Comparison of ENCODE assay signal across 16 mouse cellular contexts in the genomic region with DNA sequence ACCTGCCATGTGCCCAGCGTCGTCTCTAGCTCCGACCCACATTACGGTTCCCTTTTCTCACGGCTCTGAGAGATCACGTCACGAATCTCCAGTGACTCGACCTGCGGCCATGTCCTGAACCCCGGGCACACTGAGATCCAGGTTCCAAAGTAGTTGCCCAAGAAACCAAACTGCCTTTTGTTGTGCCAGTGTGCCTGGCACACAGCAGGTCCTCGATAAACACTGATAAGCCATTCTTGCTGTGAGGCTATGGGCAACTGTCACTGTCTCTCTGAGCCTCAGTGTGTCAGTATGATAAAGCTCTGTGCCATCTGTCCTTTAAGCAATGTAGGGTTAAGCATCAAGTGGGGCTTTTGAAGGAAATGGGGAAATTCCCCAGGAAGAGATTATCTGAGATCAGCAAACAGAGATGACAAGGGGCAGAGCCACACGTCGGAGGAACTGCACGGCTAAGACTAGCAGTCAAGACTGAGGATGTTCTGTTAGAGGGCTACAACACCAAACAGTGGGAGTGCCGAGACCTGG. TPM values are rescaled to one million over a fixed set of nuclear protein-coding genes. Genes with fewer than 3 reads are reported as not detected.
DNase-seq lines count a peak whose midpoint lies in the region; ATAC-seq and TF ChIP-seq lines count a peak whose summit lies in the region.
"Had no signal": no experiment of that assay in that cellular context is flagged by ENCODE, and none has a peak within 500 bp of the region (broad histone marks: within the 10 kb centered on the region; RNA-seq: fewer than 3 reads in every experiment).

No protein-coding gene starts in this region.

- no peak overlapping the region for H3K4me3 ChIP-seq in heart, embryonic 12.5 days
- H3K4me3 ChIP-seq in heart, adult 2 months: no peak overlapping the region
- no peak overlapping the region for H3K4me3 ChIP-seq in liver, postnatal 0 days (ENCODE audit: low read depth, low read length)
- no peak overlapping the region for H3K4me3 ChIP-seq in neural tube, embryonic 15.5 days (replicated peaks)
- H3K4me3 ChIP-seq: limb, embryonic 15.5 days; midbrain, embryonic 13.5 days had no signal

- H3K27me3 ChIP-seq in heart, embryonic 12.5 days (replicated peaks): no peaks in the 10 kb centered on the region
- no peaks in the 10 kb centered on the region for H3K27me3 ChIP-seq in heart, adult 2 months (ENCODE audit: control insufficient read depth, insufficient read depth, low read length)
- H3K27me3 ChIP-seq in liver, postnatal 0 days (ENCODE audit: insufficient read depth, low read length): no peaks in the 10 kb centered on the region
- H3K27me3 ChIP-seq in neural tube, embryonic 15.5 days (replicated peaks): 0 out of 2 replicates have a peak, but pooled peaks cover 11% of the 10 kb centered on the region
- H3K27me3 ChIP-seq: limb, embryonic 15.5 days had no signal

- H3K27ac ChIP-seq in heart, embryonic 12.5 days (ENCODE audit: poor library complexity, severe bottlenecking): 0 out of 2 replicates have a peak overlapping the region, but pooled peaks have one; percentile 13
- H3K27ac ChIP-seq in heart, adult 2 months: no peak overlapping the region
- H3K27ac ChIP-seq in liver, postnatal 0 days (ENCODE audit: low read depth): 0 out of 2 replicates have a peak overlapping the region, but pooled peaks have one; percentile 29
- H3K27ac ChIP-seq in neural tube, embryonic 15.5 days (replicated peaks): no peak overlapping the region
- H3K27ac ChIP-seq: kidney, postnatal 0 days; limb, embryonic 15.5 days; midbrain, embryonic 13.5 days had no signal

- H3K9me3 ChIP-seq in heart, embryonic 12.5 days (replicated peaks): no peaks in the 10 kb centered on the region
- no peaks in the 10 kb centered on the region for H3K9me3 ChIP-seq in liver, postnatal 0 days (ENCODE audit: low read length)
- no peaks in the 10 kb centered on the region for H3K9me3 ChIP-seq in neural tube, embryonic 15.5 days (replicated peaks)
- H3K9me3 ChIP-seq: limb, embryonic 15.5 days; midbrain, embryonic 13.5 days had no signal

- no peak overlapping the region for H3K4me2 ChIP-seq in heart, embryonic 12.5 days
- H3K4me2 ChIP-seq in liver, postnatal 0 days (ENCODE audit: low read depth, low read length): peak overlapping the region; percentile 69; the same call in 1 of the 2 replicates
- no peak overlapping the region for H3K4me2 ChIP-seq in neural tube, embryonic 15.5 days
- H3K4me2 ChIP-seq: limb, embryonic 15.5 days; midbrain, embryonic 13.5 days had no signal

- DNase-seq in heart, adult 2 months: no peak
- DNase-seq in A20 (ENCODE audit: low read depth, low spot score): peak; percentile 65
- DNase-seq in liver, postnatal 0 days: no peak
- DNase-seq in left cerebral cortex, adult 18-20 months (ENCODE audit: low spot score in 2 of 2): no peak
- DNase-seq in lung, postnatal 14 days: no peak
- DNase-seq: cerebellum, adult 11 months; heart, adult 18-20 months; lung, postnatal 10 days; right cerebral cortex, postnatal 14 days had no signal

- TF ChIP-seq CTCF in heart, adult 2 months (IDR thresholded peaks at IDR 0.05): no peak
- TF ChIP-seq CTCF in liver, postnatal 0 days (IDR thresholded peaks at IDR 0.05; ENCODE audit: low read depth): no peak

- peaks cover 38% of the 10 kb centered on the region for H3K4me1 ChIP-seq in heart, embryonic 12.5 days (replicated peaks)
- H3K4me1 ChIP-seq in heart, adult 2 months (ENCODE audit: control insufficient read depth, insufficient read depth, low read length): peaks cover 8% of the 10 kb centered on the region
- H3K4me1 ChIP-seq in liver, postnatal 0 days (ENCODE audit: insufficient read depth): peaks cover 31% of the 10 kb centered on the region
- no peaks in the 10 kb centered on the region; the same call in 1 of the 2 replicates for H3K4me1 ChIP-seq in neural tube, embryonic 15.5 days
- H3K4me1 ChIP-seq: midbrain, embryonic 13.5 days had no signal

- H3K9ac ChIP-seq in heart, embryonic 12.5 days: no peak overlapping the region
- no peak overlapping the region for H3K9ac ChIP-seq in heart, adult 2 months (ENCODE audit: low read depth, low read length)
- H3K9ac ChIP-seq in liver, postnatal 0 days (replicated peaks): no peak overlapping the region
- H3K9ac ChIP-seq in neural tube, embryonic 15.5 days (replicated peaks): no peak overlapping the region
- H3K9ac ChIP-seq: limb, embryonic 15.5 days; midbrain, embryonic 13.5 days had no signal

- intact Hi-C loops in heart, adult 2 months (cut with DNase I): no loop called here

- WGBS in heart, embryonic 12.5 days: 69% methylated on average over 15 of the region's 15 CpGs
- 72% methylated on average over 15 of the region's 15 CpGs for WGBS in heart, adult 2 months
- WGBS in liver, postnatal 0 days (ENCODE audit: insufficient replicate concordance): 50% methylated on average over 15 of the region's 15 CpGs
- WGBS in neural tube, embryonic 15.5 days: 92% methylated on average over 15 of the region's 15 CpGs

- TF ChIP-seq POLR2A in heart, adult 2 months (IDR thresholded peaks at IDR 0.05; ENCODE audit: insufficient read depth, low read depth, low read length): no peak

- no peak for ATAC-seq in heart, embryonic 12.5 days (ENCODE audit: insufficient number of reproducible peaks, low FRiP score)
- ATAC-seq in activated CD4-positive, CD25-positive, alpha-beta regulatory T cell, adult 4 months: peak; percentile 98
- ATAC-seq in liver, postnatal 0 days: no peak
- ATAC-seq in neural tube, embryonic 15.5 days (ENCODE audit: low FRiP score): no peak
- ATAC-seq: midbrain, embryonic 13.5 days had no signal

- TF ChIP-seq EP300 in heart, adult 2 months (IDR thresholded peaks at IDR 0.05; ENCODE audit: insufficient read depth, low read depth, low read length): no peak
- TF ChIP-seq EP300 in liver, postnatal 0 days (IDR thresholded peaks at IDR 0.05; ENCODE audit: low read depth): no peak

- H3K79me2 ChIP-seq in heart, adult 2 months (replicated peaks; ENCODE audit: control insufficient read depth, insufficient read depth, low read length): no peaks in the 10 kb centered on the region

- H3K36me3 ChIP-seq in heart, embryonic 12.5 days: no peaks in the 10 kb centered on the region
- H3K36me3 ChIP-seq in heart, adult 2 months (ENCODE audit: control insufficient read depth, insufficient read depth, low read length): no peaks in the 10 kb centered on the region
- H3K36me3 ChIP-seq in liver, postnatal 0 days (replicated peaks; ENCODE audit: insufficient read depth, low read length): no peaks in the 10 kb centered on the region; the same call in 1 of the 2 replicates
- no peaks in the 10 kb centered on the region for H3K36me3 ChIP-seq in neural tube, embryonic 15.5 days
- H3K36me3 ChIP-seq: limb, embryonic 15.5 days; midbrain, embryonic 13.5 days had no signal

RNA-seq across cellular contexts. Expression of a gene that starts 4.2 kb away (rescaled TPM):
- 1.9 and 2.0 TPM in 2 replicates for polyA plus RNA-seq in heart, embryonic 12.5 days (2016; fragmentation: Nextera tagmentation; extraction: Ambion mirVana)
- 1 to 10 TPM; 1.7 to 2.6 TPM for total RNA-seq in heart, adult 2 months (2021)
- 2.8 and 5.1 TPM in 2 replicates for polyA plus RNA-seq in heart, adult 2 months (2012; rRNA removed)
- polyA plus RNA-seq in activated CD4-positive, CD25-positive, alpha-beta regulatory T cell, adult 4 months (2017; shearing (Covaris generic)): 1 to 10 TPM; 4.3 to 5.6 TPM
- polyA plus RNA-seq in liver, postnatal 0 days (2015; fragmentation: Nextera tagmentation; extraction: Ambion mirVana): 250 and 259 TPM in 2 replicates
- total RNA-seq in left cerebral cortex, adult 18-20 months (2021): 1 to 10 TPM; 4.6 to 4.8 TPM
- 0.50 and 4.0 TPM in 2 replicates for polyA plus RNA-seq in neural tube, embryonic 15.5 days (2015; fragmentation: Nextera tagmentation; extraction: Ambion mirVana)

RNA-seq across cellular contexts. Expression of a gene that starts 15.9 kb away (rescaled TPM):
- 5.3 and 5.7 TPM in 2 replicates for polyA plus RNA-seq in heart, embryonic 12.5 days (2016; fragmentation: Nextera tagmentation; extraction: Ambion mirVana)
- 10 to 100 TPM; 31.8 to 32.5 TPM for total RNA-seq in heart, adult 2 months (2021)
- polyA plus RNA-seq in heart, adult 2 months (2012; rRNA removed): 39.7 and 41.9 TPM in 2 replicates
- polyA plus RNA-seq in activated CD4-positive, CD25-positive, alpha-beta regulatory T cell, adult 4 months (2017; shearing (Covaris generic)): not detected
- 2.8 and 3.1 TPM in 2 replicates for polyA plus RNA-seq in liver, postnatal 0 days (2015; fragmentation: Nextera tagmentation; extraction: Ambion mirVana)
- 100 to 1,000 TPM; 805 to 862 TPM for total RNA-seq in left cerebral cortex, adult 18-20 months (2021)
- polyA plus RNA-seq in neural tube, embryonic 15.5 days (2015; fragmentation: Nextera tagmentation; extraction: Ambion mirVana): 21.1 and 24.8 TPM in 2 replicates

RNA-seq across cellular contexts. Expression of a gene that starts 34.4 kb away (rescaled TPM):
- polyA plus RNA-seq in heart, embryonic 12.5 days (2016; fragmentation: Nextera tagmentation; extraction: Ambion mirVana): 0.15 and 0.23 TPM in 2 replicates
- 1 to 10 TPM; 1.6 to 2.5 TPM for total RNA-seq in heart, adult 2 months (2021)
- 4.9 and 5.5 TPM in 2 replicates for polyA plus RNA-seq in heart, adult 2 months (2012; rRNA removed)
- polyA plus RNA-seq in activated CD4-positive, CD25-positive, alpha-beta regulatory T cell, adult 4 months (2017; shearing (Covaris generic)): not detected
- 3.4 TPM in 2 replicates for polyA plus RNA-seq in liver, postnatal 0 days (2015; fragmentation: Nextera tagmentation; extraction: Ambion mirVana)
- total RNA-seq in left cerebral cortex, adult 18-20 months (2021): 1 to 10 TPM in 1 of 2 experiments, not detected in 1; 1.2 TPM
- polyA plus RNA-seq in neural tube, embryonic 15.5 days (2015; fragmentation: Nextera tagmentation; extraction: Ambion mirVana): 0.79 and 14.6 TPM in 2 replicates
- total RNA-seq: left cerebral cortex, postnatal 14 days had no signal

RNA-seq across cellular contexts. Expression of a gene that starts 44.8 kb away (rescaled TPM):
- 63.4 and 64.6 TPM in 2 replicates for polyA plus RNA-seq in heart, embryonic 12.5 days (2016; fragmentation: Nextera tagmentation; extraction: Ambion mirVana)
- 10 to 100 TPM; 27.9 to 33.7 TPM for total RNA-seq in heart, adult 2 months (2021)
- polyA plus RNA-seq in heart, adult 2 months (2012; rRNA removed): 49.2 and 64.3 TPM in 2 replicates
- polyA plus RNA-seq in activated CD4-positive, CD25-positive, alpha-beta regulatory T cell, adult 4 months (2017; shearing (Covaris generic)): 100 to 1,000 TPM in 1 of 2 experiments, 10 to 100 TPM in 1; 81.1 to 115 TPM
- polyA plus RNA-seq in liver, postnatal 0 days (2015; fragmentation: Nextera tagmentation; extraction: Ambion mirVana): 7.1 and 8.9 TPM in 2 replicates
- 100 to 1,000 TPM; 105 to 106 TPM for total RNA-seq in left cerebral cortex, adult 18-20 months (2021)
- polyA plus RNA-seq in neural tube, embryonic 15.5 days (2015; fragmentation: Nextera tagmentation; extraction: Ambion mirVana): 174 and 212 TPM in 2 replicates

RNA-seq across cellular contexts. Expression of a gene that starts 51.8 kb away (rescaled TPM):
- polyA plus RNA-seq in heart, embryonic 12.5 days (2016; fragmentation: Nextera tagmentation; extraction: Ambion mirVana): 0.14 TPM in 1 of 2 replicates, not detected in the other
- total RNA-seq in heart, adult 2 months (2021): 1 to 10 TPM; 3.8 to 3.9 TPM
- 5.4 and 6.5 TPM in 2 replicates for polyA plus RNA-seq in heart, adult 2 months (2012; rRNA removed)
- polyA plus RNA-seq in activated CD4-positive, CD25-positive, alpha-beta regulatory T cell, adult 4 months (2017; shearing (Covaris generic)): under 1 TPM in 1 of 2 experiments, not detected in 1; 0.19 TPM
- polyA plus RNA-seq in liver, postnatal 0 days (2015; fragmentation: Nextera tagmentation; extraction: Ambion mirVana): 0.11 TPM in 1 of 2 replicates, not detected in the other
- 10 to 100 TPM; 32.9 to 35.9 TPM for total RNA-seq in left cerebral cortex, adult 18-20 months (2021)
- 1.3 and 1.7 TPM in 2 replicates for polyA plus RNA-seq in neural tube, embryonic 15.5 days (2015; fragmentation: Nextera tagmentation; extraction: Ambion mirVana)

Comparison
In these comparisons a context has a peak if more than half of its experiments do, and no peak if none do; other contexts are left out.
1. H3K27ac ChIP-seq: peak in heart, embryonic 12.5 days (single experiment) and liver, postnatal 0 days (single experiment); none in heart, adult 2 months (single experiment) and neural tube, embryonic 15.5 days (single experiment).
2. RNA of a gene that starts 4.2 kb away (polyA plus RNA-seq): 250 to 259 TPM in liver, postnatal 0 days; 4.3 to 5.6 TPM in activated CD4-positive, CD25-positive, alpha-beta regulatory T cell, adult 4 months, 2.8 to 5.1 TPM in heart, adult 2 months, 1.9 to 2.0 TPM in heart, embryonic 12.5 days and 0.50 to 4.0 TPM in neural tube, embryonic 15.5 days; every median in the first group is over 10 times any median in the second.